Mouse (Mus musculus) spleen, postnatal 10 days (tissue): ENCODE measurements at regions not wholly inside any gene's neighbourhood (a gene's known extent, or its start where the extent isn't known, plus 50 kb on each side); places are given as distances from the start of the nearest gene placed in this dataset.

Experiments used
- DNase-seq, 2 experiments: peaks; one replicate each; pipeline ENCODE4 v3.0.0; 2021 to 2022; ENCODE audit warnings: low spot score in 2 of 2

- DNase-seq = no peak
Measured at GRCm38 (mm10) chr19:15230129-15230927, 632.5 kb upstream of the Tle4 start.

GRCm38 (mm10) chr19:15217387-15217786, 619.5 kb upstream of the Tle4 start:
- DNase-seq = no peak

GRCm38 (mm10) chr19:15214651-15215050, 616.8 kb upstream of the Tle4 start:
- no peak for DNase-seq

GRCm38 (mm10) chr19:15212881-15213280, 615.0 kb upstream of the Tle4 start:
- no peak for DNase-seq

- no peak for DNase-seq
Measured at GRCm38 (mm10) chr19:15203039-15203438, 605.2 kb upstream of the Tle4 start.

- no peak for DNase-seq
Measured at GRCm38 (mm10) chr19:15201262-15201661, 603.4 kb upstream of the Tle4 start.

- DNase-seq = no peak
Measured at GRCm38 (mm10) chr19:15200792-15201191, 602.9 kb upstream of the Tle4 start.

GRCm38 (mm10) chr19:15200361-15200760, 602.5 kb upstream of the Tle4 start:
- DNase-seq = no peak

- DNase-seq = no peak
Measured at GRCm38 (mm10) chr19:15199692-15200091, 601.8 kb upstream of the Tle4 start.

GRCm38 (mm10) chr19:15175221-15175620, 577.4 kb upstream of the Tle4 start:
- no peak for DNase-seq

GRCm38 (mm10) chr19:15173301-15173700, 575.5 kb upstream of the Tle4 start:
- DNase-seq = no peak

- no peak for DNase-seq
Measured at GRCm38 (mm10) chr19:15167184-15167583, 569.3 kb upstream of the Tle4 start.

- no peak for DNase-seq
Measured at GRCm38 (mm10) chr19:15160641-15161040, 562.8 kb upstream of the Tle4 start.

- DNase-seq = no peak
Measured at GRCm38 (mm10) chr19:15158653-15159052, 560.8 kb upstream of the Tle4 start.

GRCm38 (mm10) chr19:15158177-15158576, 560.3 kb upstream of the Tle4 start:
- DNase-seq = peak in 1 of 2 experiments; percentile 8

GRCm38 (mm10) chr19:15154693-15155092, 556.8 kb upstream of the Tle4 start:
- no peak for DNase-seq

GRCm38 (mm10) chr19:15146325-15146724, 548.5 kb upstream of the Tle4 start:
- no peak for DNase-seq

GRCm38 (mm10) chr19:15127122-15127521, 529.3 kb upstream of the Tle4 start:
- no peak for DNase-seq

GRCm38 (mm10) chr19:15108441-15109026, 510.7 kb upstream of the Tle4 start:
- DNase-seq = no peak

- DNase-seq = no peak
Measured at GRCm38 (mm10) chr19:15095054-15095453, 497.2 kb upstream of the Tle4 start.

GRCm38 (mm10) chr19:15093534-15093933, 495.7 kb upstream of the Tle4 start:
- DNase-seq = no peak

GRCm38 (mm10) chr19:15080638-15081037, 482.8 kb upstream of the Tle4 start:
- no peak for DNase-seq

- no peak for DNase-seq
Measured at GRCm38 (mm10) chr19:15057801-15058200, 459.9 kb upstream of the Tle4 start.
